Mouse (Mus musculus): Measurements from ENCODE around the gene Trio. TPM values are rescaled to one million over a fixed set of nuclear protein-coding genes. Genes with fewer than 3 reads are reported as not detected.

Trio gene
- polyA plus RNA-seq, 1 experiment from 2014 or later = 8.8 TPM

DNA sequence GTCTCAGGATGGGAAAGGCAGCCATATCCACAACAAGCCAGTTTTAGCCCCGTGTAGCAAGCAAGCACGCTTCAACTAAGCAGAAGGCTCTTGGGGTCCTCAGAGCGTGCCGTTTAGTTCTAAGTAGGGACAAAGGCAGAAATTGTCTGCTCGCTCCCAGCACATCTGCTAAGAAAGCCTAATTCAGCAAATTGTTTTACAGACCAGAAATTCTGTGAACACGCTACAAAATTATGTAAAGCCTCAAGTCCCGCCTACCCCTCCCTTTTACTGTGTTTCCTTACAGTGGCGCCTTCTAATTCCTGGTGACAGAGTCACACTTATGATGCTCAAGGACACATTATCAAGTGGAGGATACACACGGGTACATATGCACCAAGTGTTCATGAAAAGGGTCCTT, 80.1 kb downstream of the Trio start:
- Histone ChIP-seq H3K27ac (replicated peaks) (no peak overlapping the region), H3K4me2 (replicated peaks; ENCODE audit: low read depth) (no peak overlapping the region), H3K27me3 (ENCODE audit: control insufficient read depth, insufficient read depth, low read length) (no peaks in the 10 kb centered on the region), H3K4me3 (ENCODE audit: low read depth, low read length) (no peak overlapping the region), H3K4me1 (replicated peaks; ENCODE audit: control insufficient read depth, insufficient read depth) (peaks cover 6% of the 10 kb centered on the region; the same call in 1 of the 2 replicates), H3K9ac (ENCODE audit: low read length) (no peak overlapping the region), H3K9me3 (ENCODE audit: control insufficient read depth, low read length) (no peaks in the 10 kb centered on the region), H3K36me3 (ENCODE audit: control insufficient read depth, insufficient read depth, low read length) (no peaks in the 10 kb centered on the region)
- TF ChIP-seq CTCF (IDR thresholded peaks at IDR 0.05; ENCODE audit: low read depth) (no peak), EP300 (optimal IDR thresholded peaks at IDR 0.05) (no peak)
- no peak for ATAC-seq (ENCODE audit: low FRiP score, low TSS enrichment)
- WGBS = 70% methylated on average over 9 of the region's 9 CpGs
- DNase-seq (ENCODE audit: low spot score) = no peak

GRCm38 (mm10) chr15:27944898-27945297, 80.8 kb downstream of the Trio start:
- ATAC-seq (ENCODE audit: low FRiP score, low TSS enrichment) = no peak
- no peak overlapping the region for H3K4me2 ChIP-seq (replicated peaks; ENCODE audit: low read depth)
- H3K4me1 ChIP-seq (replicated peaks; ENCODE audit: control insufficient read depth, insufficient read depth) = peaks cover 6% of the 10 kb centered on the region; the same call in 1 of the 2 replicates
- H3K9ac ChIP-seq (ENCODE audit: low read length) = no peak overlapping the region
- DNase-seq (ENCODE audit: low spot score) = no peak
- 89% methylated on average over 11 of the region's 11 CpGs for WGBS
- H3K4me3 ChIP-seq (ENCODE audit: low read depth, low read length) = no peak overlapping the region
- H3K36me3 ChIP-seq (ENCODE audit: control insufficient read depth, insufficient read depth, low read length) = no peaks in the 10 kb centered on the region
- no peaks in the 10 kb centered on the region for H3K9me3 ChIP-seq (ENCODE audit: control insufficient read depth, low read length)
- H3K27me3 ChIP-seq (ENCODE audit: control insufficient read depth, insufficient read depth, low read length) = no peaks in the 10 kb centered on the region
- TF ChIP-seq CTCF (IDR thresholded peaks at IDR 0.05; ENCODE audit: low read depth) (no peak), EP300 (optimal IDR thresholded peaks at IDR 0.05) (no peak)
- no peak overlapping the region for H3K27ac ChIP-seq (replicated peaks)

DNA sequence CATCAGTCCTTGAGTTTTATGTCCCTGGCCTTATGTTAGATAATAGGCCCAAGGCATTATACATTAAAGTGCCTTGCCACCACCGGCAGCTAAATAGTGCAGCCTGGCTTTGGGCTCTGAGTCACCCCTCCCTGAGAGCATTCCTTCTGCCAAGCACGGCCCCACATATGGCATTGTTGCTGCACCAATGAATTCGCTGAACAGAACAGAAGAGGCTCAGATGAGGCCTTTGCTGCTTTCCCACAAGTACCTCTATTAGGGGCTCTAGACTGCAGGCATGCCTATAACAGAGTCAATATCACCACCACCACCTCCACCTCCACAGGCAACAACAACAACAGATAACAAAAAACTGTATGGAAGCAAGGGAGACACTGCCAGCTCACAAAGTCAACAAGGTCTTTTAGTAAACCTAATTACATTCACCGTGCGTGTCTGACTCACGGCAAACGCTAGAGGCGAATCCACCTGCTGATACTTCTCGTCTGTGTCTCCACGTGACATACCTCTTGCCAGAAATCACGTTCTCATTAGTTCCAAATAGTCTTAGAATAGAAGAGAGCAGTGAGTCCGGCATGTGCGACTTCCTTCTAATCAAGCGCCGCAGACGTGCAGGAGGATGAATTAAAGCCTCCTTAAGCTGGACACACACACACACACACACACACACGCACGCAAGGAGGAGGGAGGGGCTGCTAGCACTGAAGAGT, 82.0 kb downstream of the Trio start:
- ATAC-seq (ENCODE audit: low FRiP score, low TSS enrichment) = peak; percentile 73; the same call in 1 of the 2 replicates
- Histone ChIP-seq H3K36me3 (ENCODE audit: control insufficient read depth, insufficient read depth, low read length) (no peaks in the 10 kb centered on the region), H3K27me3 (ENCODE audit: control insufficient read depth, insufficient read depth, low read length) (no peaks in the 10 kb centered on the region), H3K9ac (ENCODE audit: low read length) (no peak overlapping the region), H3K4me3 (ENCODE audit: low read depth, low read length) (no peak overlapping the region), H3K9me3 (ENCODE audit: control insufficient read depth, low read length) (no peaks in the 10 kb centered on the region), H3K27ac (replicated peaks) (peak overlapping the region; percentile 74), H3K4me2 (replicated peaks; ENCODE audit: low read depth) (peak overlapping the region; percentile 20; the same call in 1 of the 2 replicates), H3K4me1 (replicated peaks; ENCODE audit: control insufficient read depth, insufficient read depth) (peaks cover 6% of the 10 kb centered on the region; the same call in 1 of the 2 replicates)
- peak; percentile 38 for DNase-seq (ENCODE audit: low spot score)
- TF ChIP-seq CTCF (IDR thresholded peaks at IDR 0.05; ENCODE audit: low read depth) (no peak), EP300 (optimal IDR thresholded peaks at IDR 0.05) (no peak)
- WGBS = 37% methylated on average over 18 of the region's 18 CpGs

DNA sequence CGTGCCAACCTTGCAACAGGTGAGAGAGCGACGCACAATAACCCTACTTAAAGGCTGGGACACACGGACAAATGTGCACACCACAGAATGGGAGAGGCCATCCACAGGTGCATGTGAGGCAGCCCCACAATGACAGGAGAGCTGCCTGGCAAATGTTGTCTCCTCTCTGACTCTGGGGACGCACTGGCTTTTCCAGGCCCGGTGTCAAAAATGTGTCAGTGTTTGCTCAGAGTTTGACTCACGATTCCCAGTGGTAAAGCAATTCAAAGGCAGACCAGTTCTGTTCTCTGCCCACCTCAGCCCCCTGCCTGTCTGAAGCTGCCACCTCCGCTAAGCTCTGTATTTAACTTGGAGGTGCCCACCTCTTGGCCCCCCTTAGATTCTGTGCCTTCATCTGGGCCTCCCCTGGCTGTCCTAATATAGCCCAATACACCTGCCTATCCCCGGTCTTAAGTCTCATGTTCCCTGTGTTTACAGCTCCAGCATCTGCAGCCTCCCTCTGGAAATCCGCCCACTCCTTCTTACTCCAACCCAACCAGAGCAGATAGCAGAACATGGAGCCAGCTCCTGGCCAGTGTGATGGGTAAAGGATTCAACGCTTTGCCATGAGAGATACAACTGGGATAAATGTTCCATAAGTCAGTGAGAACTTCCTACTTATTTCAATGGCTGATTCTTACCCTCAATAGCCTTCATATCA, 83.3 kb downstream of the Trio start:
- TF ChIP-seq CTCF (IDR thresholded peaks at IDR 0.05; ENCODE audit: low read depth) (no peak), EP300 (optimal IDR thresholded peaks at IDR 0.05) (no peak)
- Histone ChIP-seq H3K27me3 (ENCODE audit: control insufficient read depth, insufficient read depth, low read length) (no peaks in the 10 kb centered on the region), H3K27ac (replicated peaks) (no peak overlapping the region; the same call in 1 of the 2 replicates), H3K4me2 (replicated peaks; ENCODE audit: low read depth) (no peak overlapping the region), H3K4me3 (ENCODE audit: low read depth, low read length) (no peak overlapping the region), H3K9ac (ENCODE audit: low read length) (no peak overlapping the region), H3K4me1 (replicated peaks; ENCODE audit: control insufficient read depth, insufficient read depth) (peaks cover 6% of the 10 kb centered on the region; the same call in 1 of the 2 replicates), H3K36me3 (ENCODE audit: control insufficient read depth, insufficient read depth, low read length) (no peaks in the 10 kb centered on the region), H3K9me3 (ENCODE audit: control insufficient read depth, low read length) (no peaks in the 10 kb centered on the region)
- ATAC-seq (ENCODE audit: low FRiP score, low TSS enrichment) = no peak
- 59% methylated on average over 11 of the region's 11 CpGs for WGBS
- DNase-seq (ENCODE audit: low spot score) = no peak

DNA sequence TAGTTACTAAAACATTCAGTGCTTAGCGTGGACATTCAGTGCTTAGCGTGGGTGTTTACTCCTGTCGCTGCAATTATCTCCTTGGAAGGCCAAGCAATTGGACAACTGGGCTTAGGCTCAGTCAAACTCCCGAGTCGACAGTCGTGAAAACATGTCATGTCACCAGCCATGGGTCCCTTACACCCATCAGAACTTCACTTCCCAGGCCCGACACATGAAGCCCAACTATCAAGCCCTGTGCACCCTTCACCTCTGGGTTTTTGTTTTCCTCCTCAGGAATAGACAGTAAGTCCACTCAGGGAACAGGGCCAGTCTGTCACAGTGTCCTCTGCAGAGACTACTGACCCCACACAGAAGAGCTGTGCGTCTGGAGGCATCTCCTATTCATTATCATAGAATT, 84.2 kb downstream of the Trio start:
- Histone ChIP-seq H3K4me1 (replicated peaks; ENCODE audit: control insufficient read depth, insufficient read depth) (peaks cover 9% of the 10 kb centered on the region; the same call in 1 of the 2 replicates), H3K27me3 (ENCODE audit: control insufficient read depth, insufficient read depth, low read length) (no peaks in the 10 kb centered on the region), H3K9ac (ENCODE audit: low read length) (no peak overlapping the region), H3K36me3 (ENCODE audit: control insufficient read depth, insufficient read depth, low read length) (no peaks in the 10 kb centered on the region), H3K4me3 (ENCODE audit: low read depth, low read length) (no peak overlapping the region), H3K9me3 (ENCODE audit: control insufficient read depth, low read length) (no peaks in the 10 kb centered on the region), H3K4me2 (replicated peaks; ENCODE audit: low read depth) (no peak overlapping the region), H3K27ac (replicated peaks) (no peak overlapping the region; the same call in 1 of the 2 replicates)
- ATAC-seq (ENCODE audit: low FRiP score, low TSS enrichment) (no peak), DNase-seq (ENCODE audit: low spot score) (no peak)
- WGBS = 67% methylated on average over 8 of the region's 8 CpGs
- TF ChIP-seq CTCF (IDR thresholded peaks at IDR 0.05; ENCODE audit: low read depth) (no peak), EP300 (optimal IDR thresholded peaks at IDR 0.05) (no peak)

DNA sequence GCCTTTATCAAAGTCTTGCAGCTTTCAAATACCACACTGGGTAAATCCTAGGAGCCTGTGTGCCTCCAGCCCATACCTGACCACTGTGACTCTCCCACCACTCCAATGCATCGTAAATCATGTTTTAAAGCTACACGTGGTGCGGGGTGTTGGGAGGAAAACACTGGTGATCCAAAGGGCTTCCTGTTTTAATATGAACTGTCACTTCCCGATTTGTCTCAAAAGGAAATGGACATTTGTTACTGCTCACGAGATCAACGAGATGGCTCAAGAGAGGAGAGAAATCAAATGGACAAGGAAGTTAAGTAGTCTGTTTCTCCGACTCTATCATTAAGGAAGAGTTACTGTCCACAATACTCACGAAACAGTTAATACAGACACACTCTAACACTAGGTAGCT, 84.6 kb downstream of the Trio start:
- H3K27ac ChIP-seq (replicated peaks) = no peak overlapping the region
- H3K36me3 ChIP-seq (ENCODE audit: control insufficient read depth, insufficient read depth, low read length) = no peaks in the 10 kb centered on the region
- peaks cover 9% of the 10 kb centered on the region; the same call in 1 of the 2 replicates for H3K4me1 ChIP-seq (replicated peaks; ENCODE audit: control insufficient read depth, insufficient read depth)
- DNase-seq (ENCODE audit: low spot score) (no peak), ATAC-seq (ENCODE audit: low FRiP score, low TSS enrichment) (no peak)
- no peak overlapping the region for H3K9ac ChIP-seq (ENCODE audit: low read length)
- 60% methylated on average over 8 of the region's 8 CpGs for WGBS
- no peak overlapping the region for H3K4me2 ChIP-seq (replicated peaks; ENCODE audit: low read depth)
- H3K27me3 ChIP-seq (ENCODE audit: control insufficient read depth, insufficient read depth, low read length) = no peaks in the 10 kb centered on the region
- TF ChIP-seq CTCF (IDR thresholded peaks at IDR 0.05; ENCODE audit: low read depth) = no peak
- TF ChIP-seq EP300 (optimal IDR thresholded peaks at IDR 0.05) = no peak
- no peaks in the 10 kb centered on the region for H3K9me3 ChIP-seq (ENCODE audit: control insufficient read depth, low read length)
- no peak overlapping the region for H3K4me3 ChIP-seq (ENCODE audit: low read depth, low read length)

Measured in stomach, postnatal 0 days (tissue).